Mouse (Mus musculus): Measurements from ENCODE around the gene Gm9803. TPM values are rescaled to one million over a fixed set of nuclear protein-coding genes. Genes with fewer than 3 reads are reported as not detected.

Gene Gm9803
- polyA plus RNA-seq, 1 experiment: 44.3 TPM

GRCm38 (mm10) chr10:43537652-43538051 lies 13.8 kb downstream of the Gm9803 start:
- 89% methylated on average over 7 of the region's 7 CpGs for WGBS
- H3K4me3 ChIP-seq (replicated peaks; ENCODE audit: extremely low read depth, low read depth, low read length): no peak overlapping the region
- TF ChIP-seq CTCF (IDR thresholded peaks at IDR 0.05; ENCODE audit: insufficient read depth, low read length) (no peak), POLR2A (IDR thresholded peaks at IDR 0.05; ENCODE audit: borderline replicate concordance, extremely low read depth, low read depth, low read length) (no peak)
- H3K4me1 ChIP-seq (ENCODE audit: control insufficient read depth, insufficient read depth, low read length): peaks cover 4% of the 10 kb centered on the region; the same call in 1 of the 2 replicates
- no peak for DNase-seq

- DNase-seq: no peak
- Histone ChIP-seq H3K4me1 (ENCODE audit: control insufficient read depth, insufficient read depth, low read length) (peaks cover 4% of the 10 kb centered on the region; the same call in 1 of the 2 replicates), H3K4me3 (replicated peaks; ENCODE audit: extremely low read depth, low read depth, low read length) (no peak overlapping the region)
- TF ChIP-seq POLR2A (IDR thresholded peaks at IDR 0.05; ENCODE audit: borderline replicate concordance, extremely low read depth, low read depth, low read length): no peak
- TF ChIP-seq CTCF (IDR thresholded peaks at IDR 0.05; ENCODE audit: insufficient read depth, low read length): no peak
- 88% methylated on average over 5 of the region's 5 CpGs for WGBS
Measured at GRCm38 (mm10) chr10:43538831-43539230, 14.9 kb downstream of the Gm9803 start.

DNA sequence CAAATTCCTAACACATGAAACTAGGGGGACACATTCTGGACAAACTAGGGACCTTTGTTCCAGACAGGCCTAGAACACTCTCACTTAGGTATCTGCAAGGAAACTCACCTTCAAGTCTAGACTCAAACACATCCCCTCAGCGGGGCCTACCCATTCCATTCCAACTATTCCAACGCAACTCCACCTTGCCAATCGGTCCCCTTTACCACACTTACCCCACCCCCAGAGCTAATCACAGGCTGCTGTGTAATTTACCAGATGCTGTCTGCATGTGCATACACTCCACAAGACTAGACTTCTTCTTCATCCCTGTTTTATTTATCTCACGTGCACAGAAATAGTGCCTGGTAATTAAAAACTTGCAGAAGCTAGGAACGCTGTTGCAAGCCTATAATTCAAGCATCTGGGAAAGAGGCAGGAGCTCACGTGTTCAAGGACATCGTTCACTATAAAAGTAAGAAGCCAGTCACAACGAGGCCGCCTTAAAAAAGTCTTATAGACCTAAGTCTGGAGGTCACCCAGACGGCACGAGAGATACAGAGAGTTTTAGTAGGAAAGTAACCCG lies 15.9 kb downstream of the Gm9803 start:
- TF ChIP-seq POLR2A (IDR thresholded peaks at IDR 0.05; ENCODE audit: borderline replicate concordance, extremely low read depth, low read depth, low read length) (no peak), CTCF (IDR thresholded peaks at IDR 0.05; ENCODE audit: insufficient read depth, low read length) (no peak)
- DNase-seq: no peak
- peaks cover 4% of the 10 kb centered on the region; the same call in 1 of the 2 replicates for H3K4me1 ChIP-seq (ENCODE audit: control insufficient read depth, insufficient read depth, low read length)
- H3K4me3 ChIP-seq (replicated peaks; ENCODE audit: extremely low read depth, low read depth, low read length): peak overlapping the region; percentile 94
- 17% methylated on average over 12 of the region's 12 CpGs for WGBS

DNA sequence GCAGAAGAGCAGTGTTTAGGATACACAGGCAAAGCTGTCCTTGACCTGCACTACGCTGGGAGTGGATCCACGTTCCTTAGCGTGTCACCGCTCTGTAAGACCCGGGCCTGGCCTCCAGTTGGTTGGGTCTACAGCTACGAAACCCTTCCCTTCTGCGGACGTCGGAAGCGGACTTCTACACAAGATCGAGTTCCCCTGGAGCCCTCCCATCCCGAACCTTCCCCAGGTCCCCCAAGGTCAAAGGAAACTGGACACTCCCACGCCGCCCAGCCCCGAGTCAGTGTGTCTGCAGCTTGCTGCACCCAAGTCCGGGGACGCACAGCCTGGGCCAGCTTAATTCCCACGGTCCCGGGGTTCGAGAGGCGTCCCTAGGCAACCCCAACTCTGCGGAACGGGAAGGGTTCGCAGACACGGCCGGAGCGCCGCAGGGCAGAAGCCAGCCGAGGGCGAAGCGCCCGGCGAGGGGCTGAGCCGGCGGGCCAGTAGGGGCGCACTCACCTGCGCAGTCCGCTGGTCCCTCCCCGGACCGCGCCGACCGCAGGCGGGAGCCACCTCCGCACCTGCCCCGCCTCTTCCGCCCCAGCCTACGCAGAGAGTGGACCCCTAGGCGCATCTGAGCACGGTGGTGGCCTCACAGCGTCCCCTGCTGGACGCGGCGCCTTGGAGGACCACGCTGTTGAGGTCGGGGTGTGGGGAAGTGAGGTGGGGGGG lies 16.7 kb downstream of the Gm9803 start, which contains the start of gene 1700021F05Rik:
TSS of gene 1700021F05Rik (minus strand) at position 553 of the 711 bp plus-strand sequence.
- Histone ChIP-seq H3K4me3 (replicated peaks; ENCODE audit: extremely low read depth, low read depth, low read length) (peak within 1 kb of the TSS; percentile 94), H3K4me1 (ENCODE audit: control insufficient read depth, insufficient read depth, low read length) (peaks cover 4% of the 10 kb centered on the region; the same call in 1 of the 2 replicates)
- TF ChIP-seq POLR2A (IDR thresholded peaks at IDR 0.05; ENCODE audit: borderline replicate concordance, extremely low read depth, low read depth, low read length) (peak; percentile 50), CTCF (IDR thresholded peaks at IDR 0.05; ENCODE audit: insufficient read depth, low read length) (peak; percentile 80)
- WGBS: under 1% methylated on average over 56 of the region's 56 CpGs
- peak; percentile 93 for DNase-seq

- peaks cover 4% of the 10 kb centered on the region; the same call in 1 of the 2 replicates for H3K4me1 ChIP-seq (ENCODE audit: control insufficient read depth, insufficient read depth, low read length)
- TF ChIP-seq POLR2A (IDR thresholded peaks at IDR 0.05; ENCODE audit: borderline replicate concordance, extremely low read depth, low read depth, low read length) (no peak), CTCF (IDR thresholded peaks at IDR 0.05; ENCODE audit: insufficient read depth, low read length) (no peak)
- DNase-seq: no peak
- 33% methylated on average over 8 of the region's 8 CpGs for WGBS
- no peak overlapping the region for H3K4me3 ChIP-seq (replicated peaks; ENCODE audit: extremely low read depth, low read depth, low read length)
Measured at GRCm38 (mm10) chr10:43541153-43541544, 17.3 kb downstream of the Gm9803 start.

DNA sequence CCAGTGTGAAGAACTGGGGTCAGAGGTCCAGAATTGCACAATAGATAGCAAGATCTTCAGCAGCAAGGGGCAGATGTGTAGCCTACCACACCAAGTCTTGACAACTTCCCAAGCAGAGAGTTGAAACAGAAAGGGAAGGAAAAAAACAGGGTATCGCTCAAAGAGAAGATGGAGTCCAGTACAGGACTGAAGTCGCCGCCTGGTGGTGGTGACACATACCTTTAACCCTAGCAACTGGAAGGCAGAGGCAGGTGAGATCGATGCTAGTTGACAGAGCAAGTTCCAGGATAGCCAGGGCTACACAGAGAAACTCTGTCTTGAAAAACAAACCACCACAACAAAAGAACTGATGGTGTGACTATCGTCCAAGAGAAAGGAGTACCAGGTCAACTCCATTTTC lies 25.5 kb downstream of the Gm9803 start:
- Histone ChIP-seq H3K4me1 (ENCODE audit: control insufficient read depth, insufficient read depth, low read length) (no peaks in the 10 kb centered on the region), H3K4me3 (replicated peaks; ENCODE audit: extremely low read depth, low read depth, low read length) (no peak overlapping the region)
- WGBS: 61% methylated on average over 5 of the region's 5 CpGs
- DNase-seq: no peak
- TF ChIP-seq CTCF (IDR thresholded peaks at IDR 0.05; ENCODE audit: insufficient read depth, low read length) (0 out of 2 replicates have a peak, but pooled peaks have one; percentile 11), POLR2A (IDR thresholded peaks at IDR 0.05; ENCODE audit: borderline replicate concordance, extremely low read depth, low read depth, low read length) (no peak)

GRCm38 (mm10) chr10:43550923-43551322 lies 27.0 kb downstream of the Gm9803 start:
- Histone ChIP-seq H3K4me1 (ENCODE audit: control insufficient read depth, insufficient read depth, low read length) (no peaks in the 10 kb centered on the region), H3K4me3 (replicated peaks; ENCODE audit: extremely low read depth, low read depth, low read length) (no peak overlapping the region)
- DNase-seq: no peak
- WGBS: 37% methylated on average over 3 of the region's 3 CpGs
- TF ChIP-seq POLR2A (IDR thresholded peaks at IDR 0.05; ENCODE audit: borderline replicate concordance, extremely low read depth, low read depth, low read length): no peak
- TF ChIP-seq CTCF (IDR thresholded peaks at IDR 0.05; ENCODE audit: insufficient read depth, low read length): no peak

DNA sequence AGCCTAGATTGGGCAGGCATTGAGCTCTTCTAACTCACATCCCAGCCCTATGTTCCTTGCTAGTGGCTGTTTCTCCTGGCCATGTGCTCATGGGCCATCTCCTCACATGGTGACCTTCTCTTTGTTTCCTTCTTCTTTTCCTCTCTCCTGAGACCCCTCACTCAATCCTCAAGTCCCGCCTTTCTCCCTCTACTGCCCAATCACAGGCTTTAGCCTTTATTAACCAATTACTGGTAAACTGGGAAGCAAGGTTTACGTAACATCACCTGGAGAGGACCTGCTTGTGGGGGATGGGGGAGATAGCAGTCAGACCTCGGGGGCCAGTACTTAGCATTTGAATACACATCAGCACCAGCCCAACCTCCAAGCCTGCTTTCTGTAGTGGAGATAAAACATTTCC lies 27.5 kb downstream of the Gm9803 start:
- no peaks in the 10 kb centered on the region for H3K4me1 ChIP-seq (ENCODE audit: control insufficient read depth, insufficient read depth, low read length)
- 41% methylated on average over 3 of the region's 3 CpGs for WGBS
- TF ChIP-seq CTCF (IDR thresholded peaks at IDR 0.05; ENCODE audit: insufficient read depth, low read length) (no peak), POLR2A (IDR thresholded peaks at IDR 0.05; ENCODE audit: borderline replicate concordance, extremely low read depth, low read depth, low read length) (no peak)
- no peak overlapping the region for H3K4me3 ChIP-seq (replicated peaks; ENCODE audit: extremely low read depth, low read depth, low read length)
- DNase-seq: no peak

DNA sequence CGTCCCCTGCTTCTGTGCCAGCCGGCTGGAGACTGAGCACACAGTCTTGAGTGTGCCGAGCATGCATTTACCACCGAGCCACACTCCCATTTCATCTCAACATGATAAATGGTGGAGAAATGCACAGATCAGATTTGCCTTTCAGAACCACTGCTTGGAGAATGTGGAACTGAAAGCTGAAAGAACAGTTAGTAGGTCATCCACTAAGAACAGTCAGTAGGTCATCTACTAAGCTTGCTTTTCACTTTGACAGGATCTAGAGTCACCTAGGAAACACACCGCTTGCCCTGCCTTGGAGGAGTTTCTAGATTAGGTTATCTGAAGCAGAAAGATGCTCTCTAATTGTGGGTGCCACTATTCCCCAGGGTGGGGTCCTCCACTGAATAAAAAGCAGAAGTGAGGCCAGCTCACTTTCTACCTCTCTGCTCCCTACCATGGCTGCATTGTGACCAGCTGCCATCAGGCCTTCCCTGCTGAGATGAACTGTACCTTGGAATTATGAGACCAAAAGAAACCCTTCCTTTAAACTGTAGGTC lies 33.8 kb downstream of the Gm9803 start:
- Histone ChIP-seq H3K4me3 (replicated peaks; ENCODE audit: extremely low read depth, low read depth, low read length) (no peak overlapping the region), H3K4me1 (ENCODE audit: control insufficient read depth, insufficient read depth, low read length) (no peaks in the 10 kb centered on the region)
- 84% methylated on average over 5 of the region's 5 CpGs for WGBS
- TF ChIP-seq POLR2A (IDR thresholded peaks at IDR 0.05; ENCODE audit: borderline replicate concordance, extremely low read depth, low read depth, low read length) (no peak), CTCF (IDR thresholded peaks at IDR 0.05; ENCODE audit: insufficient read depth, low read length) (no peak)
- no peak for DNase-seq
